Mouse (Mus musculus): ENCODE measurements around the gene Atr.

GRCm38 (mm10) chr9:95953658-95954057 lies 96.3 kb downstream of the Atr start:
- TF ChIP-seq POLR2A (IDR thresholded peaks at IDR 0.05; ENCODE audit: insufficient read depth, low read depth, low read length) (no peak), CTCF (IDR thresholded peaks at IDR 0.05) (no peak)

Measured in heart, adult 2 months (tissue).